Mouse (Mus musculus) kidney, postnatal 4 days (tissue): Measurements from ENCODE around the gene Txn2.

Source experiments
- DNase-seq, 2 experiments: peaks; one replicate each; pipeline ENCODE4 v3.0.0; 2021; ENCODE audit warnings: mixed read lengths in 2 of 2

The Txn2 gene

DNA sequence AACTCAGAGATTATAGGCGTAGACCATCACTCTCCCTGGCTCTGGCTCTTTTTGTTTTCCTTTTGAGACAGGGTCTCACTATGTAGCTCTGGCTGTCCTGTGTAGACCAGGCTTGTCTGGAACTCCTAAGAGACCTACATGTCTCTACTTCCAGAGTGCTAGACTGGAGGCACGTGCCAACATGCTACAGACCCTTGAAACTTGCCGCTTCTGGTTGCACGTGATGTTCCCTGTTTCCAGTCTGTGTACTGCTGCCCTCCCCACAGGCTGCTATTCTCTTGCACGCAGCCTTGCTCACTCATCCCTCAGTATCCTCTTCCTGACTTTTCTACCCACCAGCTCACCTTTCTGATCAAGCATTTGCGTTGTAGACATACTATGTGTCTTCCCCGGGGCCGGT lies 22.7 kb downstream of the Txn2 start:
- no peak for DNase-seq

DNA sequence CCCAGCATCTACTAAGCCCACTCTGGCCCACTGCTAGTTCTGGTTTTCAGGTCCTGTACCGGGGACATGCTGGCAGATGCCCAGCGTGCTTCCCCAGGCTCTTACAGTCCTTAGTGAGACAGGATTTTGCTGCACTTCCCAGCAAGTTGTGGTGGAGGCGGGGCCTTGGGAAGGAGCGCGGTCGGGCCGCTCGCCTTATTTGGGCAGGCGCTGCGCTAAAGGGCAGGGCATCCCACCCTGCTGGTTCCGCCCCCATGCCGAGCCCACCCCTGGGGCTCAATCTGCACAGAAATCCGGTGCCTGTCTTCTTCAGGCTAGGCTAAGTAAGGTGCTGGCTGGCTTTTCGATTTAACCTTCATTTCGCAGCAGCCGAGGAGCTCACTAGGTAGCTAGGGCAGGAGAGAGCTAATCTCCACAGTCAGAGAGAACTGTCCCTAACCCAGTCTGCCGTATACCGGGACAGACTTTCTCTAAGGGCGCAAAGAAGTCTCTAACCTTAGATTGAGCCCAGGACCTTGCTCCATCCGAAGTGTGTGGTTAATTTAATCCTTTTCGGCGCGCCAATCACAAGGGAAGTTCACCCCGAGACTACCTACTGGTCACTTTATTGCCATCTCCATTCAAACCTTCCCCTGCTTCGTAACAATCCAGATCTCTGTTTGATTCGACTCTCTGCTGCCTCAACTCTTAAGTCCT lies 23.4 kb downstream of the Txn2 start:
- peak; percentile 86 to 91 for DNase-seq

DNA sequence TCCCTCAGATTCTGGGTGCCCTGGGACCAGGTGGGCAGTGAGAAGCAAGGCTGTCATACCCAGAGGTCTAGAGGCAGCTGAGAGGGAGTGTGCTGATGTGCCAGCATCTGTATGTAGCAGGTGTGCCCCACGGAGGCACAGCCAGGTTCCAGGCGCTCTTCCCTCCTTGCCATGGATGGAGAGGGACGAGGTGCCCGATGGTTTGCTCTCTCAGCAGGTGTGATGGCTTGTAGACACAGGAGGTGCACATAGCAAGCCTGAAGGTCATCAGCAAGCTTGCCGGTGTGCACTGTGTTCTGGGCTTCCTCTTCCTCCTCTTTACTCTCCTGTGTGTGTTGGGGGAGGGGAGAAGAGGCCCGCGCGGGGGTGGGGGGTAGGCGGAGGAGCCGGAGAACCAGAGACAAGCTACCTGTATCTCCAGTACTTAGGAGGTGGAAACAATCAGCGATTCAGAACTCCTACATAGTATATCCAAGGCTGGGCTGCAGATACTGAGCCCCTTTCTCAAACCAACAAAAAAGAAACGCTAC lies 24.4 kb downstream of the Txn2 start:
- no peak for DNase-seq

DNA sequence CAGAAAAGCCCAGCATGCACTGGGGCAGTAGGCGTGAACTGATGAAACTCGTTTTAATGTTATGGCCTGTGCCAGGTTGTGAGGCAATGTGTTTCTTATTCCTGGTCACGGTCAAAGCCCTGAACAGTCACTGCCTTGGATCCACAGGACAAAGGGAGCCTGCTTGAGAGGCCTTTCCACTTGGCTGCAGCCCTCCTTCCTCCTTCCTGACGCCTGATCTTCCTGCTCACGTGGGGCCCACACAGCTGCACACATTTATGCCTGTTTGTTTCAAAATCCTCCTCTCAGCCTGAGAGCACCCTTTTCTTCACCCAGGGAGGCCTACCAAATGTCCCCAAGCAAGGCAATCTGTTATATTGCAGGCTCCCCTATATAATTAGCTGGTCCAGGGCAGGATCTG lies 25.6 kb downstream of the Txn2 start:
- DNase-seq = peak in 1 of 2 experiments; percentile 58

DNA sequence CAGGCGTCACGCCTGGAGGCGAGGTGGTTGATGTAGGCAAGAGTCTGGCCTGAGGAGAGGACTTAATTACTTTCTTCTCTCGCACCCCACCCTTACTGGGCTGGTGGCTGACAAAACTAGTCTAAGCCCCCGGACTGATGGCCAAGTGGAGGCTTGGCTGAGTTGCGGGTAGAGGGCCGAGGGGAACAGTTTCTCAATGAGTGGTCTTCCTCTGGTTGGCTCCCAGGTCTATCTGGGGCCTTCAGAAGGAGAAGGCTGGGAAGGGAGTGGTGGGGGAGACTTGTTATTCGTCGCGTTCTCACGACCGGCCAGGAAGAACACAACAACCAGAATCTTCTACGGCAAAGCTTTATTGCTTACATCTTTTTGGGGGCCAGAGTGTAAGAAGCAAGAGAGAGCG lies 33.9 kb downstream of the Txn2 start:
- DNase-seq = no peak

DNA sequence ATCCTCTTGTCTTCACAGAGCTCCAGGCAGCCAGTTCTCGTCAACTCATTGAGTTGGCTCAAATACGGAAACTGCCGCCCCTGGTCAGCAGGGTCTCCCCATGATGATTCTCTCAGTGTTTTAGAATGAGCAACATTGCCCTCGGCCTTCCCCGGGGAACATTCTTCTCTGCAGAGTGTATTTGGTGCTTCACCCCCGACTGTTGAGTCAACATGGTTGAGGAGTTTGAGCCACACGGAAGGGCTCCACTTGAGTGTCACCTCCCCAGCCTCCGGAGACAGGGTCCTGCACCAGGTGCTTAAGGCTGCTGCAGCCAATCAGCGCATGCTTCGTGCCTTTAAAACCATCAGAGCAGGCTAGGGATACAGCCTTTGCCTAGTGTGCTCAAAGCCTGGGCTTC lies 35.5 kb downstream of the Txn2 start:
- DNase-seq = no peak

DNA sequence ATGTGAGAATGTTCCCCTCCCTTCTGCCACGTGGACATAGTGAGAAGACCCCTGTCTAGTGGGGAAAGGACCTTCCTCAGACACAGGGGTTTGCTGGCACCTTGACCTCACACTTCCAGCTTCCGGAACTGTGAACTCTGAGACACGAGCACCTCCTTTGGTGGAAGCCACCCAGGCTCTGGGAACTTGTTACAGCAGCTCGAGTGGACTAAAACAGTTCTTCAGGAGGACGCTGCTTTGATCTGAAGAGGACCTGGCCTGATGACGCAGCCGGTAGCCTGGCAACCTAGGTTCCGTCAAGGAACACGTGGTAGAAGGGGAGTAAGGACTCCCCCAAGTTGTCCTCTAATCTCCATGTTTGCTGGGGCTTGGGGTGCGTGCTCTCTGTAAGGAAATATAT lies 36.4 kb downstream of the Txn2 start:
- no peak for DNase-seq

DNA sequence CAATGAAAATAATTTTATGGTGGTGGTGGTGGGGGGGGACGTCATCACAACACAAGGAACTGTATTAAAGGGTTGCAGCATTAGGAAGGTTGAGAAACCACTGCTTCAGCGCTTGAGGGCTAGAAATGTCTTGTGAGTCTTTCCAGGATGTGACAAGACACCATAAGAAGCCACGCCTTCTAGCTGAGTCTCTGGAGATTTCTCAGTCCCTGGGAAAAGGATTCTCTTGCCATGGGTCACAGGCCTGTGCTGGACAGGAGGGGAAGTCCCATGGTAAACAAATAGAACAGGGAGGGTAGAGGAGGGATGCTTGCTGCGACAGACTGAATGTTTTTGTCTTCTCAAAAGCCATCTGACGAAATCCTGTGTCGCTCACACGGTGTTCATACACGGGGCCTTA lies 37.0 kb downstream of the Txn2 start:
- DNase-seq = peak; percentile 46 to 63

DNA sequence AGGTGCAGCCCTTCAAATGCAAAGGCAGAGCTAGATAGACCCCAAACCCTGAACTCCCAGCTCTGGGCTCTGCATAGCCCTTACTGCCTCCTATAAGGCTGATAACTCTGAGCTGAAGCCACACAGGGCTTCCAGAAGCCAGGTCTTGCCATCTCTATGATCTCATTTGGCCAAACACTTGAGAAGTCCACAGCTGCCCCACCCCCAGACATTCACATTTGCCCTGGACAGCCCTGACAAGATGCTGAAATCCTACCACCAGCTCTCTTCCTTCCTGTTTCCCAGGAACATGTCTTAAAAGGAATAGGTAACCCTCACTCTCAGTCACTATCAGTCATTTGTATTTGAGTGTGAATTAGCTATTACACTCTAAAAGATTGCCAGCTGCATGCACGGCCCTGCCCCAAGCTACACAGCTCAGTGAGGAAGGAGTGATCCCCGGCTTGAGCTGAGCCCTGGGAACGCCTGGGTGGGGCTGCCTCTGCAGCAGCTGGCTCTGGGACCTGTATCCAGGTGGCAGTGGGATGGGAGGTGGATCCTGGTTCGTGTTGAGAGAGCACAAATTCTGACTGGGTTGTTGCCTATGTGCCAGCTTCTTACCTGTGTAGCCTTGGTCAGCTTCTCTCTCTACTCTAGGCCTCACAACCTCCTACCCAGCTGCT lies 38.9 kb downstream of the Txn2 start:
- no peak for DNase-seq

DNA sequence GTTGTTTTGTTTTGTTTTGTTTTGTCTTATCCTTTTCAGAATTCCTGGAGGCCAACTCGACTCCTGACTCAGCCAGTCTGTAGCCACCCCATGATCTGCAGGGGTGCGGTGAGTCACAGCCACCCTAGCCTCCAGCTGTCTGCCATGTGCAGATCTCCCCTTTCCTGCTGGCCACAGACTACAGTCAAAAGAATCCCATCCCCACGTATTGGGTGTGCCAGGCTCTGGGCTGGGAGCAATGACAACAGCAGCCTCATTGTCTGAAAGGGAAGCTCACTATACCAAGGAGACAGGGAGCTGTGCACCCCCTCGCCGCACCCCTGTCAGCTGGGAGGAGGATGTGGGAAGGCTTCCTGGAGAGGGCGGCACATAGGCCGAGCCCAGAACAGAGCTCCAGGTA lies 40.5 kb downstream of the Txn2 start:
- DNase-seq = no peak

DNA sequence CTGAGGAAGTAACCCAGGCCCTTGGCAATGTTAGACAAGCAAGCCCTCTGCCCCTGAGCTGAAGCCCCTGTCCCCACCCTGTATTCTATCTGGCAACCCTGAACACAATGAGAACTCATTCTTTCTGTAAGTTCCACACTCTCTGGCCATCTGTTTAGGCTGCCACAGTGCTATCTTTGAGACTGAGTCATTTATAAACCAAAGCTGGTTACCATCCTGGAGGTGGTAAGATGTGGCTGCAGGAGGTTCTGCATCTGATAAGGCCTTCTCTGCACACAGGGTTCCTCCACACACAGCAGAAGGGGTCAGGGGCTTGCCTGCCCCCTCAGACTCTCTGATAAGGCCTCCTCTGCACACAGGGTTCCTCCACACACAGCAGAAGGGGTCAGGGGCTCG lies 41.7 kb downstream of the Txn2 start:
- DNase-seq = peak in 1 of 2 experiments; percentile 3

DNA sequence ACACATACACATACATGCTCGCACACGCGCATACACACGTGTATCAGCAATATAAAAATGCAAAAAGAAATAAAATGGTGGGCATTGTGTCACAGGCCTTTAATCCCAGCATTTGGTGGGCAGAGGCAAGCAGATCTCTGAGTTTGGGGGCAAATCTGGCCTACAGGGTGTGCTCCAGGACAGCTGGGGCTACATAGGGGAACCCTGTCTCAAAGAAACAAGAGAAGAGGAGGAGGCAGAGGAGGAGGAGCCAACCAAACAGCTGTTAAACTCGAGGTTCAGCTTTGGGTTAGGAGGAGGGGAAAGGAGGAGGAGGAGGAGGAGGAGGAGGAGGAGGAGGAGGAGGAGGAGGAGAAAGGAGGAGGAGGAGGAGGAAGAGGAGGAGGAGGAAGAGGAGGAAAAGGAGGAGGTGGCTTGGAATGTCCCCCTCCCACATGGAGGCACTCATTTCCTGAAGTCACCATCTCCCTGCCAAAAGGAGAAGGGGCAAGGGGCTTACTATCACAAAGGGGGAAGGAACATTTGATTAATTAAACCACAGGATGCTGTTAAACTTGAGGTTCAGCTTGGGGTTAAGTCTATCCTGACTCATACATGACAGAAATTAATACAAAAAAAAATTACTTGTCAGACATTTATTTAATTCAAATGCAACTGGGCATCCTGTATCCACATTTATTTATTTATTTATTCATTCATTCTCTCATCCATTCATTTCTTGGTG lies 42.3 kb downstream of the Txn2 start:
- DNase-seq = peak in 1 of 2 experiments; percentile 34

DNA sequence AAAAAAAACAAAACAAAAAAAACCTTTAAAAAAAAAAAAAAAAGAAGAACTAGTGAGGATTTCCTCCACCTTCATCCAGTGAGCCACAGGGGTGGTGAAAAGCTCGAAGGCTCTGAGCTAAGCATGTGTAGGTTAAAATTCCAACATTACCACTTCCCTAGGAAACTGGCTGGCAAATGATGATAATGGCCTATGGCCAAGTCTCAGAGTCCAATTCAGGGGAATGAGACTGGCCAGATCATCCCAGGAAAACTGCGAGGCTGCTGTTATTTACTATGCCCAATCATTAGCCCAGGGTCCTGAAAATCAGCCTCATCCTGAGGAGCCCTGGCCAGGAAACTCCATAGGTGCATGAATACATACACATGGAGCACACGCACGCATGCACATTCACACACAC lies 42.9 kb downstream of the Txn2 start:
- peak in 1 of 2 experiments; percentile 31 for DNase-seq

DNA sequence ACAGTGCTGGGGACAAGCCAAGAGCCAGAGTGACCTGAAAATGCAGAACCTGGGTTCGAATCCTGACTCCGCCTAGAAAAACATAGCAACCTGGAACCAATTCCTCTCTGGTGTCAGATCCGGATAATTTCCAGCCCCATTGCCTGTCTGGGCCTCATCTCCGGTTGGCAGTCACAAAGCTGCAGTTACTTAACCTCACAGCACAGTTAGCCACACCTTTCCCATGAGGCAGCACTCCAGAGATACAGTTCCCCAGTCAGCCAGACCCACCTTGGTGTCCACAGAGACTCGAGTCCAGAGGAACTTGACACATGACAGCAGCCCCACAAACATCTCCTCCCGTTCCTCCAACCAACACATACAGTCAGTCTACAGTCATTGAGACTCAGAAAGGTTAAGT lies 43.6 kb downstream of the Txn2 start:
- DNase-seq = peak in 1 of 2 experiments; percentile 1

DNA sequence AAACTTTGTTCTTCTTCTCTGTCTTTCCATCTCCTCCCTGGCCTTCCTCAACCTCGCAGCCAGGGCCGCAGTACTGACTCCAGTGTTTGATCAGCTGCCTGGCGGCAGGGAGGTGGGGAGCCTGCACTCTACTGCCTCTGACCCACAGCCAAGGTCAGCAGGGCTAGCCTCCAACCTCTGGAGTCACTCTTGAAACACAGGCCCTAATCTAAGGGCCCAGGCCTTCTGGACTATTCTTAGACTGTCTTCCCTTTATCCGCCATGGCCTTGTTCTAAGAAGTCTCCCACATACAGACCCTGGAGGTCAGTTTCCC lies 45.2 kb downstream of the Txn2 start:
- DNase-seq = peak in 1 of 2 experiments; percentile 31

DNA sequence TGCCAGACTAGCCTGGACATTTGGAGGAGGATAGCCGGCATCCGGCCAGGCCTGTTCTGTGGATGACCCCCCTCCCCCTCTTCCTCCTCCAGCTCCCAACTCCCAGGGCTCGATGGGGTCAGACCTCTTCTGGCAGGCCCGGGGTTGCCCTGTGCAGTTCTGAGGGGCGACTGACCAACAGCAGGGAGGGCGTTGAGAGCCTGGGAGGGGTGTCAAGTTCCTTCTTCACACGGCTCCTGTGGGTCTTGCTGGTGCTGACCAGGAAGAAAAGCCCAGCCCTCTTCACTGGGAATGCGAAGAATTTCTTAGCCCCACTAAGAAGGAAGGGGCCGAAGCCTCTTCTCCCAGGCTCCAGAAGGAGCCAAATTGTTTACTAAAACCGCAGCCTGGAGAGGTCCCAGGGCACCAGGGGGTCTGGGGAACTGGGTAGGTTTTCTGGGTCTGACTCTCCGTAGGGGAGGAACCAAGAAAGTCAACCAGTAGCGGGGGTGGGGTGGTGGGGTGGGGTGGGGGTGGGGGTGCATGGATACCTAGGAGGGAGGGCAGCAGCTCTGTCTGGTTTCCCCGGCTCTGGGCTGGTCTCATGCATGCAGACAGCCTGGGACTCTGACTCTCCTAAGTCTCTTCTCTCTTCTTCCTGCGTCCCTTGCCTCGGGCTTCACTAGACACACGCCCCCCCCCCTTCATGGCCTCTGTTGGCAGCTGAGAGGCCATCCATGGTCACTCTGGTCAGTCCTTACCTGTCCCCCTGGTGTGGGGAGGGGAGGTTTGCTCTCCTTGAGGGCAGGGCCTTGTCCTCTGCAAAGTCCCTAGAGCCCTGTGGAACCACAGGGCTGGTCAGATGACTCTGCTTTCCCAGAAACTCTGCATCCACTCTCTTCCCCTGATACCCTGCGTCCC lies 45.8 kb downstream of the Txn2 start:
- DNase-seq = peak; percentile 85 to 91

DNA sequence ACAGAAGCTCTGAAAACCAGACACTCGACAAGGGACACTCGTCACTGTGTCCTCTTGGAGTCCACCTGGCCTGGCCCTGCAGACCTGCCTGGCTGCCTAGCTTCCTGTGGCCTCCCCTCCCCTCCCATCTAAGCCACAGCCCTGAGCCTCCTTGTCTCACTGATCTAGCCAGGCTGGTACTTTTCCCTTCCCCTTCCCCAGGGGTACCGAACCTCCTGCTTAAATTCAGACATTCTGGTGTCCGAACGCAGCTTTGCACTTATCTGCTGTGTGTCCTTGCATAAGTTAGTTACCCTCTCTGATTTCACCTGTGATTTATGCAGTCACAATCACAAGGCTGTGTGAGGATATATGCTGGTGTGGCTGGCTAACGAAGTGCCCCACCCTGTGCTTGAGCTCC lies 46.5 kb downstream of the Txn2 start:
- DNase-seq = no peak

DNA sequence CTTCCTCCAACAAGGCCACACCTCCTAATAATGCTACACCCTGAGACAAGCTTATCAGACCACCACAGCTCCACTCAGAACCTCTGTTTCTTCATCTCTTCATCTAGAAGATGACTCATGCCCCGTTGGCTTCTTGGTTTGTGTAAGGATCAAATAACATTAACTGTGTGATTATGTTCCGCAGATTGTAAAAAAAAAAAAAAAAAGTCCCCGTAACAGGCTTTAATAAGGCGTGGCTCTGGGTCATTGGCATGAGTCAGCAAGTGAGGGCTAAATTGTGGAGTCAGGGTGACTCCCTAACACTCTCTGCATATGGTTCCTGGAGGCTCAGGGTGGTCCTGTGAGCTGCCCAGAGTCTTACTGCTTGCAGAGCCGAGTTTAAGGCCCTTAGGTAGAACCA lies 47.1 kb downstream of the Txn2 start:
- DNase-seq = no peak

DNA sequence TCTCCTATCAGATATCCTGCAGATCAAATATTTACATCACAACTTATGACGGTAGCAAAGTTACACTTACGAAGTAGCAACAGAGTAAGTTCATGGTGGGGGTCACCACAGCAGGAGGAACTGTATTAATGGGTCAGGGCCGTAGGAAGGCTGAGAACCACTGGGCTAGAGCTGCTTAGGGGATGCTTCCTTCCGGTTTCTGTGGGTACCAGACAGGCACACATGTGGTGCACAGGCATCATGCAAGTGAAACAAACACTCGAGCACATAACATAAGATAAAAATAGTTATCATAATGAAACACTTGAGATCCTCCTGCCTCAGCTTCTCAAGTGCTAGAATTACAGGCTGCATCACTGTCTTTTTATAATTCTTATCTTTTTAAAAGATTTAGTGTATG lies 48.1 kb downstream of the Txn2 start:
- DNase-seq = no peak

DNA sequence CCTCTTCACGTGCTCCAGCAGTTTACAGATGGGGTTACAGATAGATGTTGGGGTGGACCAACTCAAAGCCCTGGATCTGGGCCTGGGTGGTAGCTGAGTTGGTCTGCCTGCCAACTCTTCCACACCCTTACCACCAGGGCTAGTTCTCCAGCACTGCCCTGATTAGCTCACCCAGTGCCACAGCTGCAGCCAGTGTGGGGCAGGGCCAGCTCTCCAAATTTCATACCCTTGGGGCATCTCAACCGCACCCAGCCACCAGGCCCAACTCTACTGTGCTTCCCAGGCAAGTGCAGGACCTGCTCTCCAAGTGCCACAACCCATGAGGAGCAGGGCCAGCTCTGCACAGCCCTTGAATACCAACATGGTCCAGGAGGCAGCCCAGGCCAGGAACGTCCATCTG lies 49.0 kb downstream of the Txn2 start:
- DNase-seq = no peak

DNA sequence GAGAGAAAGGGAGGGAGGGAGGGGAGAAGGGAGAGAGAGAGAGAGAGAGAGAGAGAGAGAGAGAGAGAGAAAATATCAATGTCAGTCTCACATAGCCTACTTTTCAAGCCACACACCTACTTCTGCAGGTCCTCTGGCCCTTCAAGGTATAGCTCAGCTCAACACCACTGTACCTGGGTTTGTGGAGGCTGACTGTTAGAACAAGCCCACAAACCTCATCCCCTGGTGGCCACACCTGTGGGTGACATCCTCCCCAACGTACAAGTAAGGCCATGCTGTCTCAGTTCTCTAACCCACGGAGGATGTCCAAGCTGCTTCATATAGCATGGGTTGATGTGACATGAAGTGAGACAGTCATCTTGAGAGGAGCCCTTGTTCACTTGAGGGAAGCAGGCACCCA lies 51.6 kb downstream of the Txn2 start:
- no peak for DNase-seq

DNA sequence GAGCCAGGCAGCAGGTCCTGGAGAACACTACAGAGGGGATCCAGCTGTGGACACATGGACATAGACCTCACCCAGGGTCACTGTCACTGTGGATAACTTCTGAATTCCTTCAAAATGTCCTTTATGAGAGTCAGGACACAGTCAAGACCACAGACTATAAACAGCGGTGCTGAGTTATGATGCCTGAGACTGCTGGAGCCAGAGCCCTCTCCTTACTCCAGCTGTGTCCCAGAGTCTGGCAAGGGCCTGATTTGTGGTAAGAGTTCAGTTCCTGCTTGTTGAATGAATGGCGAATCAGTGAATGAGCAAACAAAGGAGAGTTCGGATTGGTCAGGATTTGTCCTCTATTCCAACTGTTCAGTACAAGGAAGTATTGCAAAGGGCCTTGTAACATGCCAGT lies 52.1 kb downstream of the Txn2 start:
- DNase-seq = peak; percentile 50 to 64

DNA sequence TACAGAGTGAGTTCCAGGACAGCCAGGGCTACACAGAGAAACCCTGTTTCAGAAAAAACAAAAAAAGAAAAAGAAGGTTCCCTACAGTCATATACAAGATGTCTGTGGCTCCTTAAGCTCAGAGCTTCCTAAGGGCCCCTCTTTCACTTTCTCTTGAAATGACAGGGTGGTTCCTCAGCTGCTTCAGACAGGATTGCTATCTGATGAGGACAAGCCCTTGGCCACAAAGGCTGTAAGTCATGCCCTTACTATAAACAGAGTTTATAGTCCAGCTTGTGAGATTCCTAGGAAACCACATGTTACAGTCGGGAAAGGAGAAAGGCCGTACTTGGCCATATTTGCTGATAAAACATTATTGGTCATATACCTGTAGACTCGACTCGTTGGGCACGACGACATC lies 52.9 kb downstream of the Txn2 start:
- DNase-seq = no peak
